Mouse (Mus musculus): ENCODE measurements around the gene Selenot. TPM values are rescaled to one million over a fixed set of nuclear protein-coding genes. Genes with fewer than 3 reads are reported as not detected.

The Selenot gene
- total RNA-seq (2021): 100 to 1,000 TPM; 119 to 136 TPM
- long read RNA-seq, experiment 1, transcript Selenot-201 (6 exons, 3,157 nt): major isoform, 11 of 29 reads
- long read RNA-seq, experiment 1, partial matches to known transcripts: 17 of 29 reads
- long read RNA-seq, experiment 1, other reads (novel, unspliced or antisense): 0 of 29 reads
- long read RNA-seq, experiment 2, transcript Selenot-201 (6 exons, 3,157 nt): major isoform, 9 of 29 reads
- long read RNA-seq, experiment 2, partial matches to known transcripts: 0 of 29 reads
- long read RNA-seq, experiment 2, other reads (novel, unspliced or antisense): 20 of 29 reads

DNA sequence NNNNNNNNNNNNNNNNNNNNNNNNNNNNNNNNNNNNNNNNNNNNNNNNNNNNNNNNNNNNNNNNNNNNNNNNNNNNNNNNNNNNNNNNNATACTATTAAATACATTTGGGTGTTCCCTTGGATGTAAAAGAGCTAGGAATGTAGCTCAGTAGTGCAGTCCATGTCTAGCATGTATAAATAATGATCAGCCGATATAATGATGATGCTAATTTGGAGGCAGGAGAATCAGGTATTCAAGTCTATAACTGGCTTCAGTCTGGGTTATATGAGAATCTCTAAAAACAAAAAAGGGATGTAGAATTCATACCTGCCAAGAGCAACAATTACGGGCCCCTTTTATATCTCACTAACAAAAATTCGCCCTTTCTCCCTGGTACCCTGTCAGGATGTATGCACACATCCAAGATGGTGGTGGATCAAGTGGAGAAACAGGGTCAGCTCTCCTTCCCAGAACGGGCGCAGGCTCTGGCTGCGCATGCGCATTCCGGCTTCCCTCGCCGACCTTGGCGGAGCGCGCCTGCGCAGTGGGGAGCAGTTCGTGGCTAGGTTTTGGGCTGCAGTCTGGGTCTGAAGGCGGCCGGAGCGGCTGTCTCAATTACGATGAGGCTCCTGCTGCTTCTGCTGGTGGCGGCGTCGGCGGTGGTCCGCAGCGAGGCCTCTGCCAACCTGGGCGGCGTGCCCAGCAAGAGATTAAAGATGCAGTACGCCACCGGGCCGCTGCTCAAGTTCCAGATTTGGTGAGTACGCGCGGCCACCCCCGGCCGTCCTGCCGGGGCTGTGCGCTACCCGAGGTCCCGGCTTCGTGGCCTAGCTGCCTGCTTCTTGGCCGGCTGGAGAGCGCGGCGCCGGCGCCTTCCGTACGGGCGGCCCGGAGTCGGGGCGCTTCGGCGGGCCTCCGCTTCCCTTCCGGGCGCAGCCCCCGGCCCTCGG lies at the start of gene Selenot:
Selenot (plus strand) TSS at position 500 of the 930 bp plus-strand sequence.
- DNase-seq: peak; percentile 98
- intact Hi-C loops (cut with DNase I): loop anchor here (5.0 to 10.0 kb wide), 4 partner anchors 52 to 211 kb away; partner anchors contain the start of genes Eif2a, Serp1 and Siah2
- peak; percentile 19; the same call in 1 of the 2 replicates for TF ChIP-seq CTCF (IDR thresholded peaks at IDR 0.05)
- peak within 1 kb of the TSS; percentile 99 for H3K27ac ChIP-seq
- peak within 1 kb of the TSS; percentile 83 for H3K4me3 ChIP-seq

DNA sequence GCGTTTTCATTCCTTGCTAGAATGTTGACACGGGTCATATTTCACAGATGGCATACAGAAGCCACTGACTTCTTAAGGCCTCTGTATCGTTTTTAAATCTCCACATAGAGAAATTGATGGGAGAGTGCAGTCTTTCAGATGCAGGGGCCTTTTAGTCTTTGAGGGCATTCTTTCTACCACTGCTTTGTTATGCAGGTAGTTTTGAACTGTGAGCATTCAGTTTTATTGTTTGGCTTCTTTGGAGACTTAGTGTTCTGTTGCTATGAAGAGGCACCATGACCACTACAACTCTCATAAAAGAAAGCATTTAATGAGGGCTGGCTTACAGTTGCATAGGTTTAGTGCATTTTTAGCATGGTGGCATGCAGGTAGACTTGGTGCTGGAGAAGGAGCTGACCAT lies 39.9 kb upstream of the Selenot start:
- TF ChIP-seq CTCF (IDR thresholded peaks at IDR 0.05): no peak
- H3K27ac ChIP-seq: no peak overlapping the region
- intact Hi-C loops (cut with DNase I): no loop called here
- no peak overlapping the region for H3K4me3 ChIP-seq
- DNase-seq: no peak

DNA sequence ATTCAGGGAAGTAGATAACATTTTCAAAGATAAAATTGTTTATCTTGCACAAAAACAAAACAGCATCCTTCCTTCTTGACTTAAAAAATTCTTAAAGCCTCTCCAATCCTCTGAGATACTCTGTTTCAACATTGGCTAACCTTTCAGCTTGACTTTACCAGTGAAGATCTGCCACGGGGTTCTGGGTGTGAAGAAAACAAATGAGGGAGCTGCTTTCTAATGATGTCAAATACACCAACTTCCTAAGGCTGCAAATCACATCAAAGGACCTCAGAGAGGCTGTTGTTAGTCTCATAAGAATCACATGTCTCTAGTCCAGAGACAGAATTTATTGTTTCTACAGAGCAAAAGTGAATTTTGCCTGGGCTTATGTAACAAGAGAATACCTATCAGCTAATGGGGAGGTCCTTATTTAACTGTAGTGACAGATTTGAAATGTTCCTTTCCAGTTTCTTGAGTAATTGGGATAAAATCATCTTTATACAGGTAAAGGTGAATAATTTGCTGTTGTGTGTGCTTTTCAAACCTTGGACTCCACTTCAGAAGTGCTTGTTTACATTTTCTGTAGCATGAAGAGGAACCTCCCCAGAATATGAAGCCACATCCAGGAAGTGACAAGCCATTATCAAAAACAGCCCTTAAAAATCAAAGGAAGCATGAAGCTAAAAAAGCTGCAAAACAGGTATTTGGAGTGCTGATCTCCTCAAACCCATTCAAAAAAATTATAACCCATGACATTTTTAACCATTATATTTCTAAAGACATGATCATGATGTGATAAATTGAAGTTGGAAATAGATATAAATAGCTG lies 24.2 kb upstream of the Selenot start:
- no peak for DNase-seq
- intact Hi-C loops (cut with DNase I): no loop called here
- TF ChIP-seq CTCF (IDR thresholded peaks at IDR 0.05): no peak

DNA sequence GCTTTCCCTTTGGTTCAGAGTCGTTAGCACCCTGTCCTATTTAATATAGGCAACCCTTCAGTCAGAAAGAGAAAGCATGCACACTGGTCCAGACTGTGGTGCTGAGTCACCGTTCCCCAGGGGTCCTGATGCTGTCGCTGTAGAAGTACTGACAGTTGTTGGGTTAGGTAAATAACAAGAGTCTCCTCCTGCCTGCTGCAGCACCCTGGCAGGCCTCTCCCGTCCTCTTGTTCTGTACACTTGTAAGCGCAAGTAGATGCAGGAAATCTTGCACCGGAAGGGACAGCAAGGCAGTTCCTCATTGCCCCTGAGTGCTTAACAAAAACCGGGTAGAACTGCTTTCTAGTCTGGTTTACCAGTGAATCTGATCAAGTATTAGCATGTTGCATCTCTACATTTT lies 19.8 kb upstream of the Selenot start:
- no peak overlapping the region for H3K4me3 ChIP-seq
- no peak for TF ChIP-seq CTCF (IDR thresholded peaks at IDR 0.05)
- no peak overlapping the region for H3K27ac ChIP-seq
- DNase-seq: no peak
- intact Hi-C loops (cut with DNase I): no loop called here

More for the DNA sequence above, 24.2 kb upstream of the Selenot start:
- Histone ChIP-seq H3K27ac (no peak overlapping the region), H3K4me3 (no peak overlapping the region)

DNA sequence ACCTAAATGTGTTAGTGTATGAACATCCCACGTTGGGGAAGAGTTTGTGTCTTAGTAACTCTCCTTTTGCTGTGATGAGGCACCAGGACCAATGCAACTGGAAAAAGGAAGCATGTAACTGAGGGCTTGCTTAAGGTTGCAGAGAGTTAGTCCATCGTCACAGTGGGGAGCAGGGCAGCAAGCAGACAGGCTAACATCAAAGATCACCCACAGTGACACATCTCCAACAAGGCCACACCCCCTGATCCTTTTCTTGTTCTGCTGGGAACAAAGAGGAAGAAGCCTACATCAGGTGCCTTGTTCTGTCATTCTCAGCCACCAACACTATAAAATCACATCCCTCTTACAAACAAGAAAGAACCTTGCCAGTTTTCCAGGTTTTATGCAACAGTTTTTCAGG lies 16.5 kb upstream of the Selenot start:
- intact Hi-C loops (cut with DNase I): no loop called here
- H3K27ac ChIP-seq: no peak overlapping the region
- no peak for TF ChIP-seq CTCF (IDR thresholded peaks at IDR 0.05)

DNA sequence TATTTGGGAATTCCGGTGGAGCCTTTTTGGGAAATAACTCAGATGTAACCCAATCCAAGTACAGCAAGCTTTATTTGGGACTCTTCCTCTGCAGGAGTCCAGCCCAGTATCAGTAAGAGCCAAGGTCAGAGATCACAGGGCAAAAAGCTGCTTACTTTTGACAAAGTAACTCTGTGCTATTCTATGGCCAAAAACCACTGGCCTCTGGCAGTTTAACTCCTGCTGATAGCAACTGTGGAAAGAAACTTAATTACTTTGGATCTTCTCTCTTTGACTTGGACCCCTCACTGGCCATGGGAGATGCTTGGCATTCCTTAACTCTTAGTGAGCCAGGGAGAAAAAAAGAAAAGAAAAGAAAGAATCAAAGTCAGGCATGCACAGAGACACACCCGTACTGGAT lies 15.0 kb upstream of the Selenot start:
- DNase-seq: no peak
- Histone ChIP-seq H3K27ac (no peak overlapping the region), H3K4me3 (no peak overlapping the region)
- no peak for TF ChIP-seq CTCF (IDR thresholded peaks at IDR 0.05)
- intact Hi-C loops (cut with DNase I): no loop called here

More for the DNA sequence above, 16.5 kb upstream of the Selenot start:
- DNase-seq: no peak
- H3K4me3 ChIP-seq: no peak overlapping the region

DNA sequence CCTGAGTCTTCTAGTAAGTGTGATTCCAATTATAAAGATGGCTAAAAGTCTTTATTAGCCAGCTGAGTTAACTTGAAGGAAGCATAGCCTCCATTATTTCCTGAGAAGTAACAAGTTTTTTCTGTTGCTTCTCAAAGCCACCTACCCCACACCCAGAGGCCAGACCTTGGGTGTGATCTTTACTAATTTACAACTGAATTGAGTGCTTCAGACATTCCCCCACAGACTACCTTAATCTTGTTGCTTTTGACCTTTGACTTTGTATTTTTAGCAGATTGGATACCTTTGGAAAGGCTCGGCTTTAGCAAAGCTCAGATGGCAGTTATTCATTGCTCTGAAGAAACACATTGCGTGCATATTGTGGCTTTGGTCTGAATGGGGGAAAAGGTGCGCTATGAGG lies 5.6 kb upstream of the Selenot start:
- DNase-seq: no peak
- H3K27ac ChIP-seq: no peak overlapping the region
- intact Hi-C loops (cut with DNase I): loop anchor here (10.0 kb wide), 1 partner anchor 46 kb away; the partner anchor contains the start of genes Eif2a and Serp1
- no peak overlapping the region for H3K4me3 ChIP-seq
- TF ChIP-seq CTCF (IDR thresholded peaks at IDR 0.05): no peak

DNA sequence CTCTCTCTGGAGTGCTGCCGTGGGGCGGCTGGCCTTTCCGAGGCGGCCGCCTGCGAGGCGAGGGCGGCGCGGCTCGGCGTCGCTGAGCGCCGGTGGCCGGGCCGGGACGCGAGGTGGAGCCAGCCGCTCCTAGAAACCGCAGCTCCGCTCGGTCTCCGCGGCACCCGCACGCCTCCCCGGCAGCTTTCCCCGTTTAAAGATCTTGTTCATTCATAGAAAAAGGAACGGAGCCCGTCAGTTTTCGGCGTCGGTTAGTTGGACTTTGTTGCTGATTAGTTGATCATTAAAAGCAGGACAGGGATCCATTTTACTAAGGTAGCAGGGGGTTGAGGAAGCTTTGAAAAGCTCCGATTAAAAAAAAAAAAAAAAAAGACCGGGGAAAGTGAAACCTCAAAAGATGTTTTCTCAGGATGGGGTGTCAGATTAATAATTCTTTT lies 649 bp downstream of the Selenot start:
- no peak for TF ChIP-seq CTCF (IDR thresholded peaks at IDR 0.05)
- peak; percentile 70 for DNase-seq
- intact Hi-C loops (cut with DNase I): loop anchor here (5.0 to 10.0 kb wide), 4 partner anchors 52 to 210 kb away; partner anchors contain the start of genes Eif2a, Serp1 and Siah2
- Histone ChIP-seq H3K4me3 (peak overlapping the region; percentile 83), H3K27ac (peak overlapping the region; percentile 99)

DNA sequence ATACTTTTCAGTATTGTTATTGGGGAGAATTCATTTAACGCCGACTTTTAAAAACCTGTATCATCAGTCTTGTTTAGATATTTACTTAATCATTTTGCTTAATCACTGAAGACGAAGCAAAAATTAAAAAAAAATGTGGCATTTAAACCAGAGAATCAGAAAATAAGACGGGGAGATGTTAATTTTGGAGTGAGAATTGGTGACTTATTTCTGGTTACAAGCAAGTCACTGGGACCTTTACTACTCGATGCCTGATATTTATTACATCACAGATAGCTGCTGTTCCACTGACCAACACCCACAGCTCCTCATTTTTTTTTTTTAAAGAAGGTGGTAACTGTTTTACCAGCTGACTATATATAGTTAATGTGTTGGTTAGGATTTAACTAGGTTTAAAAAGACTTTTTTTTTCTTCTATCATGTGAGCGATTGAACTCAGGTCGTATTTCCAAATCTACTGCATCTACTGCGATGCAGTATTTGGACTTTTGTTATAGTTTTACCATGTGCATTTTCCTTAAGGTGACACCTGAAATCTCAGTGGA lies 1.1 kb downstream of the Selenot start:
- peak overlapping the region; percentile 99 for H3K27ac ChIP-seq
- no peak for TF ChIP-seq CTCF (IDR thresholded peaks at IDR 0.05)
- intact Hi-C loops (cut with DNase I): loop anchor here (5.0 to 10.0 kb wide), 4 partner anchors 53 to 210 kb away; partner anchors contain the start of genes Eif2a, Serp1 and Siah2
- H3K4me3 ChIP-seq: peak overlapping the region; percentile 83
- no peak for DNase-seq

DNA sequence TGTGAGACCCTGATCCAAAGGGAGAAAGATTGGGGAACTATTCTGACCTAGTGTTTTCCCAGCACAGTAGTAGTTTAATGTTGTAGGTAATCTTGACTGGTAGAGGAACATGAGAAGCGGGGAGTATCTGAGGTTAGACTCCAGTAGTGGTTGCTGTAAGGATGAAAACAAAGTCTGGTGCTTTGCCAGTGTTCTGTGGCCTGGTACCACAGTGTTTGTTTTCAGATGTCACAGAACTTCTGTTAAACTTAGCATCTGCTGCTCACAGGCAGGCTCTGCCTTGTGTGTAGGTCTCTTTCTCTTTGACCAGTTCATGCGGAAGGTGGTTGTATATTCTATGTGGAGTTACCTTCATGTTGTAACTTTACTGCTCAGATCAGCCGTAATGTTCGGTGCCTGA lies 5.1 kb downstream of the Selenot start:
- H3K27ac ChIP-seq: no peak overlapping the region
- intact Hi-C loops (cut with DNase I): no loop called here
- no peak overlapping the region for H3K4me3 ChIP-seq
- no peak for TF ChIP-seq CTCF (IDR thresholded peaks at IDR 0.05)
- DNase-seq: no peak

DNA sequence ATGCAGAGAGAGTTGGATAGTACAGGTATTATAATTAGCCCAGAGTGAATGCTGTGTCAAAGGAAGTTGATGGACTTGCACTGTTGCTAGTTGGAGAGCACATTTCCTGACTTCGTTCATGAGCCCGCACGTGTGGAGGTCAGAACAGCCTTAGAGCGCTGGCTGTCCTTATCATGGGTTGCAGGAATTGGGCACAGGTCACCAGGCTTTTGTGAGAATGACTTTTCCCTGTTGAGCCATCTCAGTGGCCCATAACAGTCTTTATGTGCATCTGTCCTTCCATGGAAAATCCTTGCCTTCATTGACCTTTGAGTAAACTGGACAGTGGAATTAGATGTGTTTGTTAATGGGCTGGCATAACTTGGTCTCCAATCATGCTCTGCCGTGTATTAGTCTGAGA lies 5.9 kb downstream of the Selenot start:
- H3K27ac ChIP-seq: peak overlapping the region; percentile 0; the same call in 1 of the 2 replicates
- no peak for TF ChIP-seq CTCF (IDR thresholded peaks at IDR 0.05)
- DNase-seq: no peak
- H3K4me3 ChIP-seq: no peak overlapping the region
- intact Hi-C loops (cut with DNase I): no loop called here

Measured in gastrocnemius, adult 2 months (tissue).